Mouse (Mus musculus) kidney, postnatal 4 days (tissue): ENCODE measurements around the gene Masp1.
A peak's percentile ranks its signal among the peaks of the same experiment; 100 is the strongest.

Experiments
- DNase-seq, 2 experiments: peaks; one replicate each; pipeline ENCODE4 v3.0.0; 2021; ENCODE audit warnings: mixed read lengths in 2 of 2

Masp1 gene

GRCm38 (mm10) chr16:23520235-23520871 is at the start of gene Masp1, which contains the start of gene Rtp4:
Gene Masp1 (minus strand): TSS chr16:23520815.
Gene Rtp4 (plus strand): TSS chr16:23520291.
- peak; percentile 34 to 52 for DNase-seq

DNA sequence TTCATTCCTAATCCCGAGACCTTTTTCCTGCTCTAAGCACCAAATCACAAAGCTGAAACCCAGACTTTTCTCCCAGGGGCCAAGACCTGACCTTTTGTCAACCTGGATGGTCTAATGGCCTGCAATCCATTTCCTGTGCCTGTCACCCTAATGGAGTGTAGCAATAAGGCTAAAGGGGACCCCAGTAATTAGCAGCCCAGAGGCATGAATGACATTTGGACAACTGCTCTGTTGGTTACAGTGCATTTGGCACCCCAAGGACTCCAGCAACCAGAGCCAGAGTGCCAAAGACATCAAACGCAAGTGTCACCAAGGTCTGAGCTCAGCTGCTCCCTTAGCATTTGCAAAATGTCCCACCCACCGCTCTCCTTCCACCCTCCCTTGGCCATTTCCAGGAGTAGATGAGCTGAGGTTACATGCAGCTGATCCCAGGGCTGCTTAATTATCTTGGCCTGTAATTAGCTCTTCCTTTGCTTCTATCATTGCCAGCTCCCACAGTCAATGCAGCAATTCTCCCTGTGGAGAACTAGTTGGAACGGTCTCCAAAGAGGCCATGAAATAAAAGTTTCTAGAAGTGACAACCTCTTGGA is 47.8 kb upstream of the Masp1 start:
- no peak for DNase-seq

DNA sequence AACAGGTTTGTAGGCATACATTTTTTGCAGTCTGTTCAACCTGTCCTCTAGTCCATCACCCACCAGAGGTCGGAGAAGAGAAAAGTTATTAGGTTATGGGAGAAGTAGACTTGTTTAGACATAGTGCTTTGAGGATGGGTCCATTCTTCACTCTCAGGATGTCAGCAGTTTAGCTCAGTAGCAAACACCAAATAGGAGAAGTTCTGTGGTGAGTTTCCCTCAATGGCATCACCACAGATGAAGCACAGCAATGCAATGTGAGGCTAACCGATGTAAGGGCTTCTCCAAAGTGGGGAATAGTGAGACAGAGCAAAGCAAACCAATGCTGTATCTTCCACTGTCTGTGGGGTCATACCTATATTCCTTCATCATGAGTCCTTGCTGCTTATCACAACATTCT is 37.1 kb upstream of the Masp1 start:
- no peak for DNase-seq

GRCm38 (mm10) chr16:23557195-23557594 is 36.6 kb upstream of the Masp1 start:
- DNase-seq, result no peak

- DNase-seq, result peak in 1 of 2 experiments; percentile 33
These were observed 34.1 kb upstream of the Masp1 start for GRCm38 (mm10) chr16:23554673-23555072.

GRCm38 (mm10) chr16:23550981-23551582 is 30.5 kb upstream of the Masp1 start:
- no peak for DNase-seq

DNA sequence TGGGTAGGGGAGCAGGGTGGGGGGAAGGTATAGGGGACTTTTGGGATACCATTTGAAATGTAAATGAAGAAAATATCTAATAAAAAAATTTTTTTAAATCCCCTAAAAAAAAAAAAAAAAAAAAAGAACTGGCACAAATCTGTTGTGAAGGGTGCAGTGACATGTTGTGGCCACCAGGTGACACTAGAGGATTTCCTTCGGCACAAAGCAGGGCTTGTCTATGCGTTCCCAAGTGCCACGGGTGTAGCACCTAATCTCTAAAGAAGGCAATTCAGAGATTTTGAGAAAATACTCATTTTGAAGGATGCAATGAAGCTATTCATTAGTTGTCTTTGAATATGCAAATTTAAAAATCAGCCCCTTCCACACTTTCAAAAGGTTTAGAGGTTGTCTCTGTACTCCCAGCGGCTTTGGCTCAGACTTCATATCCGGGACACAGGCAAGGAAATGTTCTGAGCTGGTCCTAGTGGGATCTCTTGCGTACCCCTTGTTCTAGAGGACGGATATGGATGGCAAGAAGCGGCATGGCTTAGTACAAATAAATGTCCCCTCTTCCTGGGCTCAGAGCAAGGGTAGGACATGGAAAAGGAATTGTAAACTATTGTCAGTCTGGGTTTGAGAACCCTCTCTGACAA is 29.8 kb upstream of the Masp1 start:
- peak; percentile 75 to 84 for DNase-seq

DNA sequence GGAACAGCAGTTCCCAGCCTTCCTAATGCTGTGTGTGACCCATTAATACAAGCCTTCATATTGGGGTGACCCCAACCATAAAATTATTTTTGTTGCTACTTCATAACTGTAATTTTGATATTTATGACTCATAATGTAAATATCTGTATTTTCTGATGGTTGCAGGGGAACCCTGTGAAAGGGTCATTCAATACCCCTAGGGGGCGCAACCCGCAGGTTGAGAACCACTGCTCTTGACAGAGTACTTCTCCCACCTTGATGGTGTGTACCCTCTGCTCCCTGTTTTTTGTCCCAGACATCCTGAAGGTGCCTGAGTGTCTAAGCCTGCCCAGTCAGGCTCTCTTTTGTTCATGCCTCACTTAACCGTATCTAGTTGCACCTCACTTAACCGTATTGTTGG is 27.2 kb upstream of the Masp1 start:
- DNase-seq, result no peak

DNA sequence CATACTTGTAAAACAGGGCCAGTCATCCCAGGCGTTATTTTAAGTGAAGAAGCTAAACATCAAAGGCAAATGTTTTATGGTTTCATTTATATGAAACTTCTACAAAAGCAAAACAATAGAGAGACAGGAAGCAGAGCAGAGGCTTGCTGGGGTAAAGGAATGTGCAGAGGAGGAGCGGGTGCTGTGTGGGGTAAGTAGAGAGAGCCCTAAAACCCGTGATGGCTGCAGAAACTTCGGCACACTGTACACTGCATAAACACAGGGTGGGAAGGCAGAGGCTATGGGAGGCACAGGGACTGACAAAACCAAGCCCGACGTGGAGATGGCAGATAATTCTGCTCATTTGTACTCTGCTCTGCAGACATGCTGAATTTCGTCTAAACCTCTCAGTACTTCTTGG is 23.7 kb upstream of the Masp1 start:
- no peak for DNase-seq

GRCm38 (mm10) chr16:23542866-23543265 is 22.3 kb upstream of the Masp1 start:
- no peak for DNase-seq

DNA sequence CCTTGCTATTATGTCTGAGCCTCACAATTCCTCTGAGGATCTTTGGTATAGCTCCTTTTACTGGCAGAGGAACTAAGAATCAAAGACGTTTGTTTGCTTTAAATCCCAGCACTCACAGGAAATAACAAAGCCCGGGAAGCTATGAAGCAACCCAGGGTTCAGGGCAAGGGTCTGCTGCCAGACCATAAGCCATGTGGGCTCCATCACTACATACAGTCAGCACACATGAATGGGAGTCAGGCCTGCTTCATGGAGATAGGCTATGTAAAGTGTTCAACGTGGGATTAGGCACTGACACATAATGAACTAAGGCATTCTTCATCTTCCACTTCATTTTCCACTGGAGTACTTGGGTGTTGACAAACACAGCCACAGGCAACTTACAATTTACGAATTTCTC is 20.4 kb upstream of the Masp1 start:
- no peak for DNase-seq

- no peak for DNase-seq
These were observed 13.1 kb upstream of the Masp1 start for GRCm38 (mm10) chr16:23533707-23534106.

- no peak for DNase-seq
These were observed 8.6 kb upstream of the Masp1 start for GRCm38 (mm10) chr16:23529186-23529585.

- no peak for DNase-seq
These were observed 1.5 kb upstream of the Masp1 start for GRCm38 (mm10) chr16:23522081-23522480.

DNA sequence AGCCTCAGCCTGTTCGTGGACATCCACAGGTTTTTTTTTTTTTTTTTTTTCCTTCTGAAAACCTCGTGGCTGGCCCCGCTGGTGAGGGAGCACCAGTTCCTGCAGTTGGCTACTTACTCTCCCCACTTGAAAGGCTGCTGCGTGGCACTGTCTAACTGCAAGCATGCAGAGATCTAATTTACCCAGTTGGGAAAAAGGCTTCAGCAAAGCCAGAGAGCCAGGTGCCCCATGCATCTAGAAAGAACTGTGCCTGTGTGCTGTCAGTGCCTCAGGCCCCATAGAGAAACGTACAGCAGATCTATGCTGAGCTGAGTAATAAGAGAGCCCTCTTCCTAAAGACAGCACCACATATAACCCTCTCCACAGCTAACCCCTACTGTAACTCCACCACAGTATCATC is 477 bp upstream of the Masp1 start:
- no peak for DNase-seq

DNA sequence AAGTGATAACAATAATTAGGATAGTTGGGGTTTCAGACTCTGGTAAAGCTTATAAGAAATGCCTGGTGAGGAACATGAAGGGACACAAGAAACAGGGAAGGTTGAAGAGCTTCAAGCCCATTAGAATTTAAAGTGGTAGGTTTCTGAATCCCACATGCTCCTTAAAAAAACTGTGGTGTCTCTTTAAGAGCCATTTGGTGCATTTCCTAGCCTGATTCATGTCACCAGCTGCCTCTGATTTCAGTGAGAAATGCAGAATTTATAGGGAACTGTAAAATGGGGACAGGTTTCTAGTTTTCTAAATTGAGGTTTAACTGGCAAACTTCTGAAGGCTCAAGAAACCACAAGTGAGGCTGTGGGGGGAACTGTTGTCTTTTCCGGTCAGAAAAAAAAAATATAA is 844 bp downstream of the Masp1 start:
- DNase-seq, result no peak

GRCm38 (mm10) chr16:23518567-23519369 is 1.8 kb downstream of the Masp1 start:
- DNase-seq, result peak; percentile 22 to 28

DNA sequence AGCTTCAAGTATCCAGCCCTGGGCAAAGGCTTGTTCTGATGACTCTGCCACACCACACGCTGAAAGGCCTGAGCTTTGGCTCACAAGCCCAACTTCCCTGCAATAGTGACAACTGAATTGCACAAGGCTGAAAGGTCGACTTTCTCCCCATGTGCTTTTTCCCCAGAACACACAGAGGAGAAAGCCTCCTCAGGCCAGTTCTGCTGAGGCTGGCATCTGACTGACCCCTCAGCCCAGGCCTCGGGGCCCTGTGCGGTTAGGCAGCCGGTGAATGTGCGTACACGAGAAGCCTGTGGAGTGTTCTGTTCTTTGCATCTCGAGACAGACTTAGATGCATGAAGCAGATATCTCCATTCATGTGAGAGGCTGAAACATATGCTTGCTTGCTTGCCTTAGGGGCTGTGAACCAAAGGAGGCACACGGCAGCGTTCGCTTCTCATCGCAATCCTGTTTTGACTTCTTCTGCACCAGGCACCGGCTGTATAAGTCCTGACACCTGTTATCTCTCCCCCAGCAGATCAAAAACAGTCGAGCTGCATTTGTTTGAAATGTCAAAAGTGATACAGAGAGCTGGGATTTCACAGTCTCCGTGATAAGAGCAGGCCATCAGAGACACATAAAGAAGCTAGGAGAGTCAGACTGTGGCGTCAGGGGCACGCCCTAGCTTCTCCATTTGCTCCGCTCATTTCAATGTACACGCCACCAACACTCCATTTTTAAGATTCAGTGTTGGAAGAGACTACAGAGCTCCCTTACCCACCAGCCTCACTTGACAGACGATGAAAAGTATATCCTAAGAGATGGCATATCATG is 2.7 kb downstream of the Masp1 start:
- no peak for DNase-seq

DNA sequence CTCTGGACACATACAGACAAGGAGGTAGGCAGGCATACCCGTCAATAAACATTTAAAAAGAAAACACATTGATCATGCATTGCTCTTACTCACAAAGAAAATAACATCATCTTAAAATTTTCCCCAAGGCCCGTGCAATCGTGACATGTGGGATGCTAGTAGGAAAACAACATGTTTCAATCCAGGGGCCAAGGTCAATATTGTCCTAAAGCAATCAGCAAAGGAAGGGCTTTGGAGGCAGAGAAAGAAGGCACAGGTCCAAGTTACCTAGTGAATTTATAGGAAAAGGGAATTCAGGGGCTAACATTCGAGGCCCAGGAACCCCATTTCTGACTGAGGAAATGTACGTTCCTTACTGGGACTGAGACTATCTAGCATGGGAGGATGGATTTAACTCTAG is 3.4 kb downstream of the Masp1 start:
- DNase-seq, result no peak

- DNase-seq, result no peak
These were observed 4.0 kb downstream of the Masp1 start for GRCm38 (mm10) chr16:23516606-23517005.

DNA sequence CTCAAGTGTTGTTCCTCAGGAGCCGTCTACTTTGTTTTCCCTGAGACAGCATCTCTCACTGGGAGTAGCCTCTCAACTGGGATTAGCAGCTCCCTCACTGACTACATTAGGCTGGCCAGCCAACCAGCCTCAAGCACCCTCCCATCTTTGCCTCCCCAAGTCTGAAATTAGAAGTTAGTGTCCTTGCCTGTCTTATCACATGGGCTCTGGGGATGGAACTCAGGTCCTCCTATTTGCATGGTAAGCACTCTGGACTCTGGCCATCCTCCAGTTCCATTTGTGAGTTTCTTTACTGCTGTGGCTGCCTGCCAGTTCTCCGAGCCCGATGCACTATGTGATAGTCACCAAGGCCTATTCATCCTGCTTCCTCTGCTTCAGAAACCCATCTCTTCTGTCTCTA is 4.8 kb downstream of the Masp1 start:
- DNase-seq, result peak; percentile 65 to 72

DNA sequence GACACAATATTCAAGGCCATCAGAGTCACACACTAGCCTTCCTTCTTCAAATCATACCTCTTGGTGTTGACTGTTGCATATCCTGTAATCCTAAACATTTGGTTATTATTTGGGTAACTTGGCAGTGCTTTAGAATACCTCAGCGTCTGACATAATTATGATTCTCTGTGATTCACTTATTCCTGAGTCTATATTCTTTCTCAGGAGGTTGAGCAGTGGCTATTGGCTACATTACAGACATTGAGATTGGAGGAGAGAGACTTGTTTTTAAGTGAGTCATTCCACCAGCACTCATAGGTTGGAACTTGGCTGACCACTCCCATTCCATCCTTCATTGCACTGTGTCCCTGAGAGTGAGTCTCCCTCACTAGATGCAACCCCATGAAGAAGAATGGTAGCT is 7.2 kb downstream of the Masp1 start:
- DNase-seq, result no peak
